Mouse (Mus musculus) limb, embryonic 13.5 days (tissue): ENCODE measurements around the gene Atf1. TPM values are rescaled to one million over a fixed set of nuclear protein-coding genes. Genes with fewer than 3 reads are reported as not detected.
"Not testable (repeated sequence)": the region's sequence is repeated elsewhere in the genome, so short reads cannot be mapped to it uniquely, and the experiment has no call there.

Experiments used
- ATAC-seq: fragments of 200-750 bp; cut with Nextera tagmentation; 2 replicates; pipeline ENCODE4 v1.8.0; 2017; ENCODE audit warnings: low read depth, moderate number of reproducible peaks, moderate TSS enrichment; ENCODE audit not compliant: low FRiP score
- H3K27ac ChIP-seq: fragments of 300-500 bp; sonication (generic); 2 replicates; pipeline ENCODE4 v1.5.1; 2015; ENCODE audit warnings: inconsistent platforms, mild to moderate bottlenecking, moderate library complexity
- H3K27me3 ChIP-seq: fragments of 300-500 bp; sonication (generic); 2 replicates; pipeline ENCODE4 v1.6.1; 2015; ENCODE audit warnings: mild to moderate bottlenecking, inconsistent platforms
- H3K36me3 ChIP-seq: fragments of 300-500 bp; sonication (generic); 2 replicates; pipeline ENCODE4 v1.6.1; 2015; ENCODE audit warnings: inconsistent platforms, mild to moderate bottlenecking, moderate library complexity
- H3K4me1 ChIP-seq: fragments of 300-500 bp; sonication (generic); 2 replicates; pipeline ENCODE4 v1.6.1; 2015; ENCODE audit warnings: inconsistent platforms
- H3K4me2 ChIP-seq: fragments of 300-500 bp; sonication (generic); replicated peaks from 2 replicates; pipeline ENCODE4 v1.6.1; 2015; ENCODE audit warnings: inconsistent platforms, mild to moderate bottlenecking, moderate library complexity
- H3K4me3 ChIP-seq: fragments of 300-500 bp; sonication (generic); 2 replicates; pipeline ENCODE4 v1.5.1; 2015; ENCODE audit warnings: moderate library complexity, mild to moderate bottlenecking, inconsistent platforms
- H3K9ac ChIP-seq: fragments of 300-500 bp; sonication (generic); 2 replicates; pipeline ENCODE4 v1.6.1; 2015; ENCODE audit warnings: mild to moderate bottlenecking, inconsistent platforms
- H3K9me3 ChIP-seq: fragments of 300-500 bp; sonication (generic); 2 replicates; pipeline ENCODE4 v1.6.1; 2016; ENCODE audit warnings: inconsistent platforms
- WGBS: fragments of 180-500 bp; shearing (Covaris S2); methylation state at CpG from one replicate; pipeline ENCODE4 v1.1.7; 2015; 5-methylcytosine and 5-hydroxymethylcytosine counted together
- polyA plus RNA-seq: library from polyadenylated mRNA; unstranded; fragments of >200 nt; fragmentation: Nextera tagmentation; extraction: Ambion mirVana; gene quantifications from 2 replicates; pipeline ENCODE4 v1.2.1, GENCODE M21; 2015

Gene Atf1
- polyA plus RNA-seq, 1 experiment from 2014 or later, result 46.4 TPM

DNA sequence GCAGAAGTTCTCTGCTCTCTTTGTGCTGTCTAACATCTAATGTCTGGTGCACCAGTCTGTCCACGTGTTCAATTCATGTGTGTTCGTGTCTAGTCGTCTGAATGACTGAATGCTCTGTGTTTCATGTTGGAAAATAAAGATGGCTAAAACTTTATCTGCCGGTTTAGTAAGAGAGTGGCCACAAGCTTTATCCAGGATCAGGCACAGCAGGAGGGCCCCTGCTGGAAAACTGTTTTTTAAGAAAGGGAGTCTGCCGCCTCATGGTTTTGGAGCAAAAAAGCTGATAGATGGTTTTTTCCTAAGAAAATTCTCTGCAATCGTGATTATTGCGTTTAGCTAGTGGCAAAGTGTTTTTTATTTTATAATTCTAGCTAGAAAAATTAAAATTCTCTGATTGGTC is 43.0 kb downstream of the Atf1 start:
- H3K9ac ChIP-seq, ATAC-seq, H3K4me2 ChIP-seq, H3K27ac ChIP-seq, H3K4me3 ChIP-seq, H3K4me1 ChIP-seq, H3K27me3 ChIP-seq, H3K36me3 ChIP-seq: not testable (repeated sequence)
- 35% methylated on average over 7 of the region's 7 CpGs for WGBS
- peaks cover 14% of the 10 kb centered on the region; the same call in 1 of the 2 replicates for H3K9me3 ChIP-seq

DNA sequence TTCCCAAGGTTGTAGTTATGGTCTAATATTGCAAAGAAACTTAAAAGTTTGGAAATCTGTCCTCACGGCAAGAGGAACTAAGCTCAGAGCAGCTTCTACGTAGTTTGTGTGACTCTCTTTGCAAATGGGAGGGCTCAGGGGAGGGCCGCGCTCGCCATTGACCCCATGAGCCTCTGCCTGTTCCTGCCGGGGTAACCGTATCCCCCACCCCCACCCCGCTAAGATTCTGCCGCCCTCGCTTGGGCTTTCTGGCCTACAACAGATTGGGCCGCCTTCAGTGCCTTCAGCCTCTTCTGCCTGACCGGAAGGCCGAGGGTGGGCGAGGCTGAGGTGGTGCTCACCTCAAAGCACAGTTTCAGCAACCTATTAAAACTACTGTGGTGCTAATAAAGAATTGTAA is 43.8 kb downstream of the Atf1 start:
- H3K27me3 ChIP-seq, result no peaks in the 10 kb centered on the region
- H3K36me3 ChIP-seq, result no peaks in the 10 kb centered on the region
- H3K4me2 ChIP-seq, result no peak overlapping the region
- ATAC-seq, result no peak
- no peak overlapping the region for H3K27ac ChIP-seq
- WGBS, result 70% methylated on average over 14 of the region's 14 CpGs
- no peak overlapping the region for H3K4me3 ChIP-seq
- peaks cover 14% of the 10 kb centered on the region; the same call in 1 of the 2 replicates for H3K9me3 ChIP-seq
- H3K9ac ChIP-seq, result no peak overlapping the region
- H3K4me1 ChIP-seq, result no peaks in the 10 kb centered on the region

DNA sequence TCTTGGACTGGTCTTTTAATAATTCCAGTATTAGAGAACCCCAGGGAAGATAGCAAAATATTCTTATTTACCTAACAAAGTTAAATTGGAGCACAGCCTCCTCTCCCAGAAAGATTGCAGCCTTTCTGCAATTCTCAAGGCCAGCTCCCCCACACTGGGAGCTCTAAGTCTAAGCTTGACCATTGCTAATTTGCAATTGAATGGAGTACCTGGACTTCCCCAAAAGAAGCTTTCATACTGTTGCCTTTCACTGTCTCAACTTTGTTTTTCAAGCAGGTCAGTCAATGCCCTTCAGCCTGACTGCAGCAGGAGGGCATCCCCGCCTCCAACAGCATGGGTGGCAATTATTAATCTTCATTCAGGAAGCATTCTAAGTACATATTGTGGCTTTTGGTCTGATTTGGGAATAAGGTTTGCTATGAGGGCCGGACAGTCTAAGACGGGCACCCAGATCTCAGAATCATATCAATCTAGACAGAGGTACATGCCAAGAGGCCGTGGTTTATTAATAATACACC is 46.2 kb downstream of the Atf1 start:
- not testable (repeated sequence) for H3K36me3 ChIP-seq, H3K4me1 ChIP-seq, H3K27ac ChIP-seq, ATAC-seq, H3K4me3 ChIP-seq, H3K27me3 ChIP-seq, H3K9ac ChIP-seq, H3K4me2 ChIP-seq
- 92% methylated on average over 4 of the region's 4 CpGs for WGBS
- peaks cover 14% of the 10 kb centered on the region; the same call in 1 of the 2 replicates for H3K9me3 ChIP-seq

DNA sequence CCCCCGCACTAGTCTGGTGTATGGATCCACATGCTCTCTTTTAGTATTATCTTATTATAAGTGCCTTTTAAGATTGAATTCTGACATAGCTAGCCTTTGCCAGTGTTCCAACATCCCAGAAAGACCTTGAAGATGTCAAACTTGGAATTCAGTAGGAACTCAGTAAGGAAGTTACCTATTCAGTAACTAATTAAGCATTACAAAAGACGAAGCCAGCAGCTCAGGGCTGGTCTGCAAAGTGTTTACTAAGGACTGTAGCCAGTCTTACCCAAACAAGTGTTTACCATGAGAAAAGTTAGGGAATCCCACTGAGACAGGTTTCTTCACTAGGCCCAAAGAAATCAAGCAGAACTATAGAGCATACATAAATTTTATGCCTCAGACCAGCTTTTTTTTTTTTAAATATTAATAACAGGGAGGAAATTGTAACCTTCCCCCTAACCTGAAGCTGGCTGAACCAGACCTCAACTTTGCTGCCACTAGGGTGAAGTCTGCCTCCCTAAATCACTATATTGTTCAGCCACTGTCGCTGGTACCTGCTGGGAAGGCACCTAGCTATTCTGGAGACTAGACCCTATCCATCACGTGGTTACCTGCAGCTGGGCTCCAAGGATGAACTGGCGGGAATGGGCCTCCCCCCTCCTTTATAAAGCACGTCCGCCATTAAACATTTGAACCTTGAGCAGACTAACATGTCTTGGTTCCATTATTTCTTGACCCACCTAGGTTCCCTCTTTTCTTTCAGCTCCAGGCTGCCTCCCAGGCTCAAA is 47.4 kb downstream of the Atf1 start:
- no peak for ATAC-seq
- no peaks in the 10 kb centered on the region for H3K4me1 ChIP-seq
- WGBS, result 89% methylated on average over 7 of the region's 7 CpGs
- H3K9ac ChIP-seq, result no peak overlapping the region
- peaks cover 14% of the 10 kb centered on the region; the same call in 1 of the 2 replicates for H3K9me3 ChIP-seq
- H3K27ac ChIP-seq, result no peak overlapping the region
- H3K4me3 ChIP-seq, result no peak overlapping the region
- no peaks in the 10 kb centered on the region for H3K36me3 ChIP-seq
- no peak overlapping the region for H3K4me2 ChIP-seq
- no peaks in the 10 kb centered on the region for H3K27me3 ChIP-seq

DNA sequence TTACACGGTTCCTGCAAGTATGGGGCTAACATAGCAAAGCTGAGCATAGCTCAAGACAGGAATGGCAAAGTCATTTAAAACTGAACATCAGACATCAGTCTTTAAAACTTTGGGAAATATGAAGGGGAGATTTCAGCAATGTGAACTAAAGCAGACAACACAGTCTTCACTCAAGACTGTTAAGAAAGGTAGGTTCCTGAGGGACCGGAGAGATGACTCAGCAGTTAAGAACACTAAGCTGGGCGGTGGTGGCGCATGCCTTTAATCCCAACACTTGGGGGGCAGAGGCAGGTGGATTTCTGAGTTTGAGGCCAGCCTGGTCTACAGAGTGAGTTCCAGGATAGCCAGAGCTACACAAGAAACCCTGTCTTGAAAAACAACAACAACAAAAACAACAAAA is 48.8 kb downstream of the Atf1 start:
- Histone ChIP-seq H3K36me3 (no peaks in the 10 kb centered on the region), H3K27ac (no peak overlapping the region), H3K9me3 (peaks cover 14% of the 10 kb centered on the region; the same call in 1 of the 2 replicates), H3K4me2 (no peak overlapping the region), H3K9ac (no peak overlapping the region), H3K4me1 (no peaks in the 10 kb centered on the region), H3K27me3 (no peaks in the 10 kb centered on the region), H3K4me3 (no peak overlapping the region)
- 90% methylated on average over 4 of the region's 4 CpGs for WGBS
- ATAC-seq, result no peak

DNA sequence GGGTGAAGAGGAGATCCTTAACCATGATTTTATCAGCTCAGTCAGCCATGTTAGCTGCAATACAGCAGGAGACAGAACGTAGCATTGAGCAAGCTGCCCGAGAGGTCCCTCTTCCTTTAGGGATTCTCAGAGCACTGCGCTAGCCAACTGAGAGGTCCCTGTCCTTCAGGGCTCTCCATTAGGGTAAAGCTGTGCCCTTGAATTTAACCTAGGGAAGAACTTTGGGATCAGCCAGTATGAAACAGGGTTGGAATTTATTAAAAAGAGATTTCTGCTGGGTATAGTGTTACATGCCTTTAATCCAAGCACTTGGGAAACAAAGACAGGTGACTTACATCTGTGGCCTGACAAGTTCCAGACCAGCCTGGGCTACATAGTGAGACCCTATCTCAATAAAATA is 50.0 kb downstream of the Atf1 start:
- Histone ChIP-seq H3K9ac (no peak overlapping the region), H3K27ac (no peak overlapping the region), H3K4me1 (no peaks in the 10 kb centered on the region), H3K27me3 (no peaks in the 10 kb centered on the region), H3K9me3 (peaks cover 14% of the 10 kb centered on the region; the same call in 1 of the 2 replicates), H3K4me3 (no peak overlapping the region), H3K4me2 (no peak overlapping the region), H3K36me3 (no peaks in the 10 kb centered on the region)
- ATAC-seq, result no peak
- 89% methylated on average over 3 of the region's 3 CpGs for WGBS

DNA sequence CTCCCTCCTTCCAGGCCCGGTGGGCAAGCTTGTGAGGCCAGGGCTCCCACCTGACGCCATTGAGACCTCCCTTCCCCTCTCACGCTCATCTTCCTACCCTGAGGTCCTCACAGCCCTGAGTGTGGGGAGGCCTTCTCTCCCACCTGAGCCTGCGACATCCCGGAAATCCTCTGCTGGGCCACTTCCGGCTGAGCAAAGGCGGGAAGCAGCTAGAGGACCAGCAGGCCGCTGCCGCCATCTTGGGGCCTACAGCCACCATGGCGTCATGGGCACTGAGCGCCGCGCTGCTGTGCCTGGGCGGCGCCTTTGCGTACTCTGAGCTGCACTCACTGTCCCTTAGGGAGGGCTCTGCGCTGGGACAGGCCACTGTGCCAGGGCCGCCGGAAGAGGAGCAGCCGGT is 53.0 kb downstream of the Atf1 start, which contains the start of gene Tmprss12:
TSS of gene Tmprss12 (plus strand) at position 212 of the 400 bp plus-strand sequence.
- 95% methylated on average over 20 of the region's 20 CpGs for WGBS

DNA sequence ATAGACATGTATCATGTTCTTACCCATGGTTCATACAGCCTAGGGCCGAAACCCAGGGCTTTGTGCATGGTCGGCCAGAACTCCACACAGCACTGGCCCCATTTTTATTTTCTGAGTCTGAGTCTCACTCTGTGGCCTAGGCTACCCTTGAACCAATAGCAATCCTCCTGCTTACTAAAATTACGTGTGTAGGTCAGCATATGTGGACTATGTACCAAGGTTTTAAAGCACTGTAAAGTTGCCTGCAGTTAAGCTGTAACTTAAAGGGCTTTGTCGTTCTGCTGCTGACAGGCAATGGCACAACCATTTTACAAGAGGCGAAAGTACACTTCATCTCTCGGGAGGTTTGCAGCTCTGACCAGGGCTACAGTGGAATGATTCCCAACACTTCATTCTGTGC is 61.4 kb downstream of the Atf1 start:
- no peaks in the 10 kb centered on the region for H3K4me1 ChIP-seq
- no peak overlapping the region for H3K4me2 ChIP-seq
- H3K9me3 ChIP-seq, result no peaks in the 10 kb centered on the region
- ATAC-seq, result no peak
- H3K27me3 ChIP-seq, result no peaks in the 10 kb centered on the region
- no peaks in the 10 kb centered on the region for H3K36me3 ChIP-seq
- H3K27ac ChIP-seq, result no peak overlapping the region
- no peak overlapping the region for H3K4me3 ChIP-seq
- 78% methylated on average over 6 of the region's 6 CpGs for WGBS
- no peak overlapping the region for H3K9ac ChIP-seq

More for the DNA sequence above, 53.0 kb downstream of the Atf1 start, which contains the start of gene Tmprss12:
- H3K4me3 ChIP-seq, result no peak within 1 kb of the TSS
- no peaks in the 10 kb centered on the region for H3K36me3 ChIP-seq
- H3K27ac ChIP-seq, result no peak within 1 kb of the TSS
- H3K4me2 ChIP-seq, result no peak within 1 kb of the TSS
- H3K4me1 ChIP-seq, result no peaks in the 10 kb centered on the region
- no peaks in the 10 kb centered on the region for H3K27me3 ChIP-seq
- ATAC-seq, result no peak
- H3K9ac ChIP-seq, result no peak within 1 kb of the TSS
- H3K9me3 ChIP-seq, result no peaks in the 10 kb centered on the region

DNA sequence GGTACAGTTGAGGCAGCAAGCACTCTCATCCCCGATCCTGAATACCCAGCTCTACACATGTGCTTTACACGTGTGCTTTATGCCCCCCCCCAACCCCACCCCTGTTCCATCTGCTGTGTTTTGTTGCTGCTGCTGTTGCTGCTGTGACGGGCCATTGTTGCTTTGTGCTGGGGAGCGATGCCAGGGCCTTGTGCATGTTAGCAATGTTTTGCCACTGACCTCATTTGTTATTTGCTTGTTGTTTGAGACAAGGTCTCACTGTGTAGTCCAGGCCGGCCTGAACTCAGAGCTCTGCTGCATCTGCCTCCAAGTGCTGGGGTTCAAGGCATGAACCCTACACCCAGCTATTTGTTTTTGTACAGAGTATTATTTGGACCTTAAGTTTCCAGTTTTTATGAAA is 63.2 kb downstream of the Atf1 start:
- Histone ChIP-seq H3K4me1 (no peaks in the 10 kb centered on the region), H3K9me3 (no peaks in the 10 kb centered on the region), H3K9ac (no peak overlapping the region), H3K27me3 (no peaks in the 10 kb centered on the region), H3K36me3 (no peaks in the 10 kb centered on the region), H3K4me2 (no peak overlapping the region), H3K27ac (no peak overlapping the region), H3K4me3 (no peak overlapping the region)
- 85% methylated on average over 5 of the region's 5 CpGs for WGBS
- ATAC-seq, result no peak

DNA sequence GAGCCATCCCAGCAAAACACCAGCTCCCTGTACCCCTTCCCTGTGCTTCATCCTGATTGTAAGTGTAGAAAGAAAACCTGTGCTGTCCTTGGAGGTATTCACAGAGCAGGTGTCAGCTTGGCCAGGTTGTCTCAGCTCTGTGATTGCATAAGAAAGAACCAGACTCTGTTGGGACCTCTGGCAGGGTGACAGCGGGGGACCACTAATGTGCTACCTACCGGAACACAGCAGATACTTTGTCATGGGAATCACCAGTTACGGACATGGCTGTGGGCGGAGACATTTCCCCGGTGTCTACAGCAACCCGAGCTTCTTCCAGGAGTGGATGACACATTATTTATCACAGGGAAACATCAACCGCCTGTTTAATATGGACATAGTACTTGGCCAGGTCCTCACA is 64.7 kb downstream of the Atf1 start:
- no peak overlapping the region for H3K27ac ChIP-seq
- 73% methylated on average over 7 of the region's 7 CpGs for WGBS
- H3K4me1 ChIP-seq, result no peaks in the 10 kb centered on the region
- no peak for ATAC-seq
- no peak overlapping the region for H3K9ac ChIP-seq
- no peaks in the 10 kb centered on the region for H3K9me3 ChIP-seq
- H3K36me3 ChIP-seq, result no peaks in the 10 kb centered on the region
- H3K4me2 ChIP-seq, result no peak overlapping the region
- no peak overlapping the region for H3K4me3 ChIP-seq
- H3K27me3 ChIP-seq, result no peaks in the 10 kb centered on the region

DNA sequence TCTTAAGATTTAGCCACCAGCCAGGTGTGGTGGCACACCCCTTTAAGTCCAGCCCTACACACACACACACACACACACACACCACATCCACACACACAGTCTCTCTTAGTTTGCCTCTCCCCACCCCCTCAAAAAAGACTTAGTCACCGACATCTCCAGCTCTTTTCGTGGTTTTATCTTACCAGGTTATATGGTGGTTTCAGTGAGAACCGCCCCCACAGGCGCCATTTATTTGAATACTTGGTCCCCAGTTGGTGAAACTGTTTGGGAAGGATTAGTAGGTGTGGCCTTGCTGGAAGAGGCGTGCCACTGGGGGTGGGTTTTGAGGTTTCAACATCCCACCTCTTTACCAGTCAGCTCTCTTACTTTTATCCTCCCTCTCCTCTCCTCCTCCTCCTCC is 70.2 kb downstream of the Atf1 start:
- H3K36me3 ChIP-seq, result no peaks in the 10 kb centered on the region
- no peaks in the 10 kb centered on the region for H3K27me3 ChIP-seq
- H3K4me2 ChIP-seq, result no peak overlapping the region
- H3K9me3 ChIP-seq, result peaks cover 4% of the 10 kb centered on the region; the same call in 1 of the 2 replicates
- WGBS, result 89% methylated on average over 5 of the region's 5 CpGs
- H3K27ac ChIP-seq, result no peak overlapping the region
- H3K4me3 ChIP-seq, result no peak overlapping the region
- no peak for ATAC-seq
- no peaks in the 10 kb centered on the region for H3K4me1 ChIP-seq
- no peak overlapping the region for H3K9ac ChIP-seq

DNA sequence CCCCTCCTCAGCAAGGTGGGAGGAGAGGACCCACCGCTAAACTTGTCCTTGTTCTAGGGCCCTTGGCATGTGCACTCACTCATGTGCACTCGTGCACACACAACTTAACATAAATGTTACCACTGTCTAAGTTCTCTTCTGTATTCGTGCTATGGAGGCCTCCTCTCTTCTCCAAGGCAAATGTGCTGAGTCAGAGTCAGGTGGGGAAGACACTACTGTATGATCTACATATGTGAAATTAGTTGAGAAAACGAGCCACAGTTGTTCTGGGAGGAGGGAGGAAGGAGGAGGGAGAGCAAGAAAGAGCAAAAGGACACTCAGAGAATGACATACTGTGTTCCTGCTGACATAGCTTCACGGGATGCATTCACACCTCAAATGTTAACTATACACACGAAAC is 72.9 kb downstream of the Atf1 start:
- Histone ChIP-seq H3K36me3 (no peaks in the 10 kb centered on the region), H3K4me2 (no peak overlapping the region), H3K27ac (no peak overlapping the region), H3K4me3 (no peak overlapping the region), H3K27me3 (no peaks in the 10 kb centered on the region), H3K4me1 (0 out of 2 replicates have a peak, but pooled peaks cover 4% of the 10 kb centered on the region), H3K9ac (no peak overlapping the region), H3K9me3 (peaks cover 4% of the 10 kb centered on the region; the same call in 1 of the 2 replicates)
- ATAC-seq, result no peak
- 77% methylated on average over 6 of the region's 6 CpGs for WGBS
